Mouse (Mus musculus) right cerebral cortex, postnatal 4 days (tissue): ENCODE measurements around the gene Col27a1.

Source experiments
- DNase-seq: peaks from one replicate; pipeline ENCODE4 v3.0.0-alpha.2; 2022

Gene Col27a1

GRCm38 (mm10) chr4:63382676-63383369, 169.0 kb downstream of the Col27a1 start:
- no peak for DNase-seq

GRCm38 (mm10) chr4:63383474-63383873, 169.7 kb downstream of the Col27a1 start:
- DNase-seq = no peak

- DNase-seq = no peak
Measured at GRCm38 (mm10) chr4:63384262-63384661, 170.5 kb downstream of the Col27a1 start.
